Mouse (Mus musculus) ES-Bruce4 (cell line): ENCODE results near the gene AW822073. TPM values are rescaled to one million over a fixed set of nuclear protein-coding genes. Genes with fewer than 3 reads are reported as not detected.
"Not testable (repeated sequence)": the region's sequence is repeated elsewhere in the genome, so short reads cannot be mapped to it uniquely, and the experiment has no call there.

Experiments used
- H3K27ac ChIP-seq: 2 replicates; pipeline ENCODE4 v1.5.1; 2012; ENCODE audit warnings: low read length, inconsistent platforms; ENCODE audit not compliant: insufficient read depth
- H3K27me3 ChIP-seq: 2 replicates; pipeline ENCODE4 v1.6.1; 2012; ENCODE audit warnings: mild to moderate bottlenecking, low read length, inconsistent platforms; ENCODE audit not compliant: control insufficient read depth, poor library complexity, insufficient read depth, severe bottlenecking
- H3K36me3 ChIP-seq: 2 replicates; pipeline ENCODE4 v1.6.1; 2012; ENCODE audit warnings: inconsistent platforms, mild to moderate bottlenecking, low read length, moderate library complexity; ENCODE audit not compliant: control insufficient read depth, poor library complexity, insufficient read depth, severe bottlenecking
- H3K4me1 ChIP-seq: one replicate; pipeline ENCODE4 v1.8.1; 2011; ENCODE audit warnings: low read length; ENCODE audit not compliant: control insufficient read depth, insufficient read depth
- H3K4me3 ChIP-seq: 2 replicates; pipeline ENCODE4 v1.5.1; 2011; ENCODE audit warnings: low read depth, mild to moderate bottlenecking, low read length
- H3K9ac ChIP-seq: 2 replicates; pipeline ENCODE4 v1.6.1; 2012; ENCODE audit warnings: low read depth, mild to moderate bottlenecking, inconsistent platforms; ENCODE audit not compliant: poor library complexity, severe bottlenecking
- H3K9me3 ChIP-seq: replicated peaks from 2 replicates; pipeline ENCODE4 v1.6.1; 2012; ENCODE audit warnings: mild to moderate bottlenecking, low read length, inconsistent platforms; ENCODE audit not compliant: control insufficient read depth, poor library complexity, insufficient read depth, severe bottlenecking
- CTCF ChIP-seq: IDR thresholded peaks from one replicate; pipeline ENCODE4 v1.8.1; 2011; ENCODE audit warnings: low read depth, low read length
- EP300 ChIP-seq: IDR thresholded peaks from 2 replicates; pipeline ENCODE4 v1.6.1; 2011; ENCODE audit warnings: low read depth, low read length; ENCODE audit not compliant: insufficient read depth
- POLR2A ChIP-seq: IDR thresholded peaks from one replicate; pipeline ENCODE4 v1.8.1; 2011; ENCODE audit warnings: low read length; ENCODE audit not compliant: insufficient read depth
- polyA plus RNA-seq: library from polyadenylated mRNA; stranded (reverse); fragments of >200 nt; gene quantifications from 2 replicates; pipeline ENCODE4 v1.2.4, GENCODE M21; 2011; ENCODE audit warnings: low read depth; ENCODE audit not compliant: missing spikeins, insufficient read depth, insufficient read length

Gene AW822073
- polyA plus RNA-seq, result not detected in 2 replicates

- H3K4me1 ChIP-seq, H3K36me3 ChIP-seq, H3K9me3 ChIP-seq, H3K9ac ChIP-seq, H3K27ac ChIP-seq, H3K27me3 ChIP-seq, H3K4me3 ChIP-seq: not testable (repeated sequence)
Observed at GRCm38 (mm10) chr10:58224827-58225785, at the start of gene AW822073. Gene AW822073, minus strand, starts transcription at chr10:58224930.

DNA sequence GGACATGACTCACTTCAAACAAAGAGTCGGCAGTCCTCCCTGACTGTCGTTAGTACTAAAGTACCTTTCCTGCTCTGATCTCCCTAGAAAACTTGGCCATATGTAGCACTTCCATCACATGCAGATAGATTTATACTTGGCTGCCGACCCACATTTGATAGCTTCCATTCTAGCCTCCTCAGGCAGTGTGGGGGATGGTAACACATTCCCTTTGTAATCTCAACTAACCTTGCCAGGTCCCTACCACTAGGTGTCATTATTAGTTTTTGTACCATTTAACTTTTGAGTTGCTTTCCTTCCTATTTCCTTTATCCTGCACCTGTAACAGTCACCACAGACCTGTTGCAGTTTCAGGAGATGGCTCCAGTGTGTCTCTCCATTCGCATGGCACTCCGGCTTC is 33.7 kb upstream of the AW822073 start:
- H3K4me3 ChIP-seq, result no peak overlapping the region
- H3K9me3 ChIP-seq, result no peaks in the 10 kb centered on the region
- peaks cover 3% of the 10 kb centered on the region for H3K36me3 ChIP-seq
- H3K27me3 ChIP-seq, result no peaks in the 10 kb centered on the region
- no peaks in the 10 kb centered on the region for H3K4me1 ChIP-seq
- H3K9ac ChIP-seq, result no peak overlapping the region
- TF ChIP-seq POLR2A (no peak), EP300 (no peak), CTCF (no peak)
- H3K27ac ChIP-seq, result no peak overlapping the region

- Histone ChIP-seq H3K27ac (no peak overlapping the region), H3K4me3 (peak overlapping the region; percentile 87), H3K36me3 (peaks cover 3% of the 10 kb centered on the region), H3K4me1 (no peaks in the 10 kb centered on the region), H3K9me3 (no peaks in the 10 kb centered on the region), H3K9ac (peak overlapping the region; percentile 80), H3K27me3 (no peaks in the 10 kb centered on the region)
- TF ChIP-seq POLR2A (no peak), EP300 (no peak), CTCF (no peak)
Observed at GRCm38 (mm10) chr10:58255954-58256353, 31.2 kb upstream of the AW822073 start.

- no peaks in the 10 kb centered on the region for H3K4me1 ChIP-seq
- no peaks in the 10 kb centered on the region for H3K27me3 ChIP-seq
- H3K36me3 ChIP-seq, result peaks cover 3% of the 10 kb centered on the region
- no peak for TF ChIP-seq POLR2A
- no peak for TF ChIP-seq CTCF
- no peak for TF ChIP-seq EP300
- peak within 1 kb of the TSS; percentile 87 for H3K4me3 ChIP-seq
- peak within 1 kb of the TSS; percentile 80 for H3K9ac ChIP-seq
- no peak within 1 kb of the TSS for H3K27ac ChIP-seq
- no peaks in the 10 kb centered on the region for H3K9me3 ChIP-seq
Observed at GRCm38 (mm10) chr10:58255213-58255892, 30.6 kb upstream of the AW822073 start, which contains the start of gene Gcc2. Gene Gcc2, plus strand, starts transcription at chr10:58255497.

GRCm38 (mm10) chr10:58254635-58255175 is 30.0 kb upstream of the AW822073 start:
- TF ChIP-seq CTCF (no peak), POLR2A (no peak), EP300 (no peak)
- Histone ChIP-seq H3K4me1 (no peaks in the 10 kb centered on the region), H3K9me3 (no peaks in the 10 kb centered on the region), H3K9ac (peak overlapping the region; percentile 27; the same call in 1 of the 2 replicates), H3K4me3 (no peak overlapping the region), H3K36me3 (no peaks in the 10 kb centered on the region; the same call in 1 of the 2 replicates), H3K27me3 (no peaks in the 10 kb centered on the region), H3K27ac (no peak overlapping the region)

DNA sequence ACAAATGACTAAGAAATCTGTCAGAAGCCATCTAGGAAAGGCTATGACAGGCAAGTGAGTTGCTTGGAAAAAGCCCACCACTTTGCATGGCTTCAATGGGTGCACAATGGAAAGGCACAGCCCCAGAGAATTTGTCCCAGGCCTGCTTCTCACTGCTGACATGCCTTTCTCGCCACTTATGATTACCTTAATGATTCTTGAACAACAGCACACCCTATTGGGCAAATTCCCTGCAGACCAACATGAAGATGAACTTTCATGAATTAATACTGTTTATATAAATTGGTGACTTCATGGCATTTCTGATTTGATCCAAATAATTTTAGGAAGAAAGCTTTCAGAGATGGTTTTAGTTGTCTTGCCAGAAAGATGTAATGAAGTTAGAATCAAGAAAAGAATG is 24.8 kb upstream of the AW822073 start:
- no peak overlapping the region for H3K4me3 ChIP-seq
- no peaks in the 10 kb centered on the region for H3K4me1 ChIP-seq
- no peak overlapping the region for H3K27ac ChIP-seq
- no peaks in the 10 kb centered on the region for H3K36me3 ChIP-seq
- TF ChIP-seq POLR2A (no peak), CTCF (peak; percentile 4)
- no peaks in the 10 kb centered on the region for H3K27me3 ChIP-seq
- no peaks in the 10 kb centered on the region for H3K9me3 ChIP-seq
- no peak overlapping the region for H3K9ac ChIP-seq

DNA sequence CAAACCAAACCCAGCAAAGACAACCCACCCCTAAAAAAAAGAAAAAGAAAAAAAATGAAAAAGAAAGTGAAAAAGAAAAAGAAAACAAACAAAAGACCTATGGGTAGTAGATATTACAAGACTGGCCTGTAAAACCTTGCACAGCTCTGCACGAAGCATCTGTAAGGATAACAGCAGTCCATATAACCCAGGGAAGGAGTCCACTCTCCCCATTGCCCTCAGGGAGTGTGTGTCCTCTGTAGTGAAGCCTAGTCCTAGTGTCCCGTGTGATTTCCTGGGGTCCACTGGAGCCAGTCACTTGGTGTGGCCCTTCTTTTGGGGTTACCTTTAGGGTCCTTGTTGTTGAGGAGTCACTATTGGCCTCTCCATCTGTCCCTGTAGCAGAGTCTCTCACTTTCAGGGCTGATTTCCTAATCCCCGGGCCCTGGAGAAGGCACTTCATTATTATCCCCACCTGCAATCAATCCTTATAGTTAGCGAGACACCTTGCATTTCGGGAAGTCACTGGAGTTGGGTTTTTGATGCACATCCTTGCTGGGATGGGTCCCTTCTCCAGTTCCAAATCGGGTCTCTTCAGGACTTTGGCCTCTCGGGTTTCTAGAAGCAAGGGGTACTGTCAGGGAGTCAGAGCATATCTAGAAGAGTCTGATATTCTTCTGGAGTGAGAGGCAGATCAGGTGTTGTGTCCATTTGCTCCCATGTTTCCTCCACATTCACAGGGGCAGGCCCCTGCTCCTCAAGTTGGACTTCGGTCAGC is 14.4 kb upstream of the AW822073 start:
- H3K27ac ChIP-seq, H3K36me3 ChIP-seq, H3K4me3 ChIP-seq, H3K27me3 ChIP-seq, H3K9me3 ChIP-seq, H3K4me1 ChIP-seq, H3K9ac ChIP-seq: not testable (repeated sequence)
